22 mouse cellular contexts compared by ENCODE assay signal in genomic region chr16:30083536-30083935, GRCm38 (mm10). TPM values are rescaled to one million over a fixed set of nuclear protein-coding genes. Genes with fewer than 3 reads are reported as not detected.
DNase-seq lines count a peak whose midpoint lies in the region; ATAC-seq and TF ChIP-seq lines count a peak whose summit lies in the region.
"Had no signal": no experiment of that assay in that cellular context is flagged by ENCODE, and none has a peak within 500 bp of the region (broad histone marks: within the 10 kb centered on the region; RNA-seq: fewer than 3 reads in every experiment).

No protein-coding gene starts in this region.

- no peak for DNase-seq in kidney, postnatal 14 days
- DNase-seq in limb, embryonic 11.5 days (ENCODE audit: low spot score) = no peak
- DNase-seq in adrenal gland, postnatal 10 days = no peak
- DNase-seq in T-cell, adult 2 months (ENCODE audit: low spot score) = no peak
- DNase-seq in left cerebral cortex, adult 2 months (ENCODE audit: extremely low spot score in 1 of 2, low spot score in 2 of 2) = no peak
- DNase-seq: adrenal gland, postnatal 14 days; cerebellum, adult 11-12 months; cerebellum, adult 9-10 months; cerebellum, postnatal 25 days; gastrocnemius, postnatal 10 days; heart, adult 2 months; heart, postnatal 14 days had no signal

- no peak overlapping the region for H3K4me3 ChIP-seq in kidney, embryonic 15.5 days (replicated peaks)
- peak overlapping the region; percentile 51 for H3K4me3 ChIP-seq in megakaryocyte, embryonic 14.5 days (replicated peaks)
- H3K4me3 ChIP-seq in limb, embryonic 11.5 days (ENCODE audit: low read depth, low read length) = no peak overlapping the region
- no peak overlapping the region for H3K4me3 ChIP-seq in left cerebral cortex, adult 2 months
- H3K4me3 ChIP-seq: embryonic facial prominence, embryonic 13.5 days; forebrain, embryonic 12.5 days; heart, adult 2 months; heart, embryonic 15.5 days; hindbrain, embryonic 13.5 days had no signal

- H3K4me2 ChIP-seq in kidney, embryonic 15.5 days = peak overlapping the region; percentile 28; the same call in 1 of the 2 replicates
- H3K4me2 ChIP-seq in limb, embryonic 11.5 days (ENCODE audit: low read depth, severe bottlenecking) = no peak overlapping the region
- H3K4me2 ChIP-seq: embryonic facial prominence, embryonic 13.5 days; forebrain, embryonic 12.5 days; heart, embryonic 11.5 days; heart, embryonic 15.5 days; hindbrain, embryonic 13.5 days had no signal

- peak overlapping the region; percentile 83 for H3K27ac ChIP-seq in kidney, embryonic 15.5 days
- H3K27ac ChIP-seq in limb, embryonic 11.5 days (replicated peaks; ENCODE audit: low read depth, low read length) = 0 out of 2 replicates have a peak overlapping the region, but pooled peaks have one; percentile 36
- no peak overlapping the region for H3K27ac ChIP-seq in left cerebral cortex, adult 2 months
- H3K27ac ChIP-seq: embryonic facial prominence, embryonic 13.5 days; forebrain, embryonic 12.5 days; heart, adult 2 months; heart, embryonic 15.5 days; hindbrain, embryonic 13.5 days had no signal

- 0 out of 2 replicates have a peak, but pooled peaks cover 4% of the 10 kb centered on the region for H3K27me3 ChIP-seq in kidney, embryonic 15.5 days
- no peaks in the 10 kb centered on the region for H3K27me3 ChIP-seq in megakaryocyte, embryonic 14.5 days (replicated peaks)
- H3K27me3 ChIP-seq in limb, embryonic 11.5 days (ENCODE audit: control insufficient read depth, insufficient read depth, low read length) = no peaks in the 10 kb centered on the region
- H3K27me3 ChIP-seq: embryonic facial prominence, embryonic 13.5 days; Patski had no signal

- H3K9ac ChIP-seq in kidney, embryonic 15.5 days = no peak overlapping the region
- H3K9ac ChIP-seq in limb, embryonic 11.5 days (ENCODE audit: low read length) = no peak overlapping the region
- H3K9ac ChIP-seq: embryonic facial prominence, embryonic 13.5 days; forebrain, embryonic 12.5 days; heart, embryonic 15.5 days; hindbrain, embryonic 13.5 days had no signal

- intact Hi-C loops in left cerebral cortex, adult 2 months (cut with DNase I) = no loop called here

- peaks cover 47% of the 10 kb centered on the region for H3K4me1 ChIP-seq in kidney, embryonic 15.5 days
- H3K4me1 ChIP-seq in megakaryocyte, embryonic 14.5 days = peaks cover 47% of the 10 kb centered on the region
- peaks cover 8% of the 10 kb centered on the region; the same call in 1 of the 2 replicates for H3K4me1 ChIP-seq in limb, embryonic 11.5 days (ENCODE audit: control insufficient read depth, insufficient read depth, low read length)
- H3K4me1 ChIP-seq: forebrain, embryonic 12.5 days had no signal

- H3K9me3 ChIP-seq in kidney, embryonic 15.5 days (replicated peaks) = no peaks in the 10 kb centered on the region
- no peaks in the 10 kb centered on the region for H3K9me3 ChIP-seq in megakaryocyte, embryonic 14.5 days
- H3K9me3 ChIP-seq in limb, embryonic 11.5 days (ENCODE audit: control insufficient read depth, low read length) = no peaks in the 10 kb centered on the region
- H3K9me3 ChIP-seq: embryonic facial prominence, embryonic 13.5 days; forebrain, embryonic 12.5 days; heart, embryonic 15.5 days; hindbrain, embryonic 13.5 days had no signal

- peak; percentile 69 for ATAC-seq in kidney, embryonic 15.5 days (replicated peaks; ENCODE audit: low FRiP score)
- ATAC-seq in megakaryocyte, adult 5-6 weeks (ENCODE audit: poor library complexity, severe bottlenecking) = no peak
- ATAC-seq in limb, embryonic 11.5 days (ENCODE audit: insufficient number of reproducible peaks, low FRiP score, low TSS enrichment, low read depth) = no peak
- ATAC-seq: forebrain, embryonic 16.5 days; Patski had no signal

- TF ChIP-seq CTCF in left cerebral cortex, adult 2 months (IDR thresholded peaks at IDR 0.05) = no peak

- WGBS in kidney, embryonic 15.5 days = 21% methylated on average over 3 of the region's 3 CpGs
- WGBS in limb, embryonic 11.5 days = 48% methylated on average over 3 of the region's 3 CpGs

- H3K36me3 ChIP-seq in kidney, embryonic 15.5 days = no peaks in the 10 kb centered on the region
- no peaks in the 10 kb centered on the region for H3K36me3 ChIP-seq in megakaryocyte, embryonic 14.5 days (replicated peaks; ENCODE audit: low read length)
- H3K36me3 ChIP-seq in limb, embryonic 11.5 days (ENCODE audit: control insufficient read depth, insufficient read depth, low read length) = no peaks in the 10 kb centered on the region
- H3K36me3 ChIP-seq: embryonic facial prominence, embryonic 13.5 days; forebrain, embryonic 12.5 days; heart, embryonic 15.5 days; hindbrain, embryonic 13.5 days had no signal

RNA-seq across cellular contexts. Expression of gene Hes1, which starts 19.4 kb away (rescaled TPM):
- polyA plus RNA-seq in kidney, embryonic 15.5 days (2015; fragmentation: Nextera tagmentation; extraction: Ambion mirVana) = 57.4 and 63.3 TPM in 2 replicates
- polyA plus RNA-seq in megakaryocyte, embryonic 14.5 days (2012; ENCODE audit: insufficient read depth, low replicate concordance) = 35.1 and 50.8 TPM in 2 replicates
- 0.60 and 0.71 TPM in 2 replicates for total RNA-seq in megakaryocyte, adult 5-6 weeks (2015)
- 0.18 and 0.49 TPM in 2 replicates for total RNA-seq in megakaryocyte, adult 5-6 weeks (2017)
- 71.0 and 71.8 TPM in 2 replicates for polyA plus RNA-seq in limb, embryonic 11.5 days (2014; fragmentation: Nextera tagmentation; extraction: Ambion mirVana)
- 10 to 100 TPM; 28.7 to 35.5 TPM for total RNA-seq in adrenal gland, postnatal 10 days (2021)
- total RNA-seq in left cerebral cortex, adult 2 months (2021) = 10 to 100 TPM; 20.2 to 21.8 TPM

Comparison
In these comparisons a context has a peak if more than half of its experiments do, and no peak if none do; other contexts are left out.
1. RNA of gene Hes1, which starts 19.4 kb away (total RNA-seq): 28.7 to 35.5 TPM in adrenal gland, postnatal 10 days and 20.2 to 21.8 TPM in left cerebral cortex, adult 2 months; 0.18 to 0.71 TPM in megakaryocyte, adult 5-6 weeks; every median in the first group is over 10 times any median in the second.